Mouse (Mus musculus) kidney, embryonic 16.5 days (tissue): ENCODE results near the gene Pnpla5. TPM values are rescaled to one million over a fixed set of nuclear protein-coding genes. Genes with fewer than 3 reads are reported as not detected.

Experiments used
- ATAC-seq: fragments of 200-750 bp; cut with Nextera tagmentation; 2 replicates; pipeline ENCODE4 v1.8.0; 2017; ENCODE audit warnings: moderate TSS enrichment; ENCODE audit not compliant: low FRiP score, low TSS enrichment
- H3K27ac ChIP-seq: fragments of 300-500 bp; sonication (generic); 2 replicates; pipeline ENCODE4 v1.5.1; 2014; ENCODE audit warnings: low read length
- H3K27me3 ChIP-seq: fragments of 300-500 bp; sonication (generic); 2 replicates; pipeline ENCODE4 v1.6.1; 2014; ENCODE audit warnings: low read length, control low read depth, mixed read lengths; ENCODE audit not compliant: insufficient read depth
- H3K36me3 ChIP-seq: fragments of 300-500 bp; sonication (generic); 2 replicates; pipeline ENCODE4 v1.6.1; 2014; ENCODE audit warnings: low read length, control low read depth, mixed read lengths; ENCODE audit not compliant: insufficient read depth
- H3K4me1 ChIP-seq: fragments of 300-500 bp; sonication (generic); 2 replicates; pipeline ENCODE4 v1.6.1; 2014; ENCODE audit warnings: low read length, control low read depth, mixed read lengths; ENCODE audit not compliant: insufficient read depth
- H3K4me2 ChIP-seq: fragments of 300-500 bp; sonication (generic); replicated peaks from 2 replicates; pipeline ENCODE4 v1.6.1; 2014; ENCODE audit warnings: low read depth, low read length
- H3K4me3 ChIP-seq: fragments of 300-500 bp; sonication (generic); 2 replicates; pipeline ENCODE4 v1.5.1; 2014; ENCODE audit warnings: mild to moderate bottlenecking, low read length
- H3K9ac ChIP-seq: fragments of 300-500 bp; sonication (generic); replicated peaks from 2 replicates; pipeline ENCODE4 v1.6.1; 2014; ENCODE audit warnings: low read length
- H3K9me3 ChIP-seq: fragments of 300-500 bp; sonication (generic); 2 replicates; pipeline ENCODE4 v1.6.1; 2016; ENCODE audit warnings: low read length, control low read depth
- WGBS: fragments of 180-500 bp; shearing (Covaris S2); extraction: QIAGEN DNeasy Blood & Tissue Kit; methylation state at CpG from one replicate; pipeline ENCODE4 v1.1.7; 2014; 5-methylcytosine and 5-hydroxymethylcytosine counted together
- polyA plus RNA-seq: library from polyadenylated mRNA; unstranded; fragments of >200 nt; fragmentation: Nextera tagmentation; extraction: Ambion mirVana; gene quantifications from 2 replicates; pipeline ENCODE4 v1.2.1, GENCODE M21; 2015

The Pnpla5 gene
- polyA plus RNA-seq, 1 experiment from 2014 or later = not detected

- 47% methylated on average over 3 of the region's 3 CpGs for WGBS
- no peak for ATAC-seq
- no peak overlapping the region for H3K4me2 ChIP-seq
- no peak overlapping the region for H3K4me3 ChIP-seq
- H3K4me1 ChIP-seq = no peaks in the 10 kb centered on the region
- H3K9me3 ChIP-seq = peaks cover 4% of the 10 kb centered on the region; the same call in 1 of the 2 replicates
- H3K27ac ChIP-seq = no peak overlapping the region
- H3K36me3 ChIP-seq = no peaks in the 10 kb centered on the region
- H3K27me3 ChIP-seq = no peaks in the 10 kb centered on the region
- H3K9ac ChIP-seq = no peak overlapping the region
Observed at GRCm38 (mm10) chr15:84140109-84140508, 17.1 kb upstream of the Pnpla5 start.

GRCm38 (mm10) chr15:84139592-84140005 is 16.6 kb upstream of the Pnpla5 start:
- H3K4me2 ChIP-seq = no peak overlapping the region
- no peaks in the 10 kb centered on the region for H3K4me1 ChIP-seq
- H3K9ac ChIP-seq = no peak overlapping the region
- WGBS = 80% methylated on average over 5 of the region's 5 CpGs
- no peak overlapping the region for H3K4me3 ChIP-seq
- H3K9me3 ChIP-seq = peaks cover 4% of the 10 kb centered on the region; the same call in 1 of the 2 replicates
- no peaks in the 10 kb centered on the region for H3K36me3 ChIP-seq
- no peak for ATAC-seq
- no peaks in the 10 kb centered on the region for H3K27me3 ChIP-seq
- H3K27ac ChIP-seq = no peak overlapping the region

GRCm38 (mm10) chr15:84136473-84137415 is 13.8 kb upstream of the Pnpla5 start:
- H3K9me3 ChIP-seq = peaks cover 4% of the 10 kb centered on the region; the same call in 1 of the 2 replicates
- no peaks in the 10 kb centered on the region for H3K36me3 ChIP-seq
- H3K4me1 ChIP-seq = no peaks in the 10 kb centered on the region
- no peak overlapping the region for H3K4me2 ChIP-seq
- no peak for ATAC-seq
- H3K9ac ChIP-seq = no peak overlapping the region
- no peak overlapping the region for H3K27ac ChIP-seq
- 53% methylated on average over 12 of the region's 12 CpGs for WGBS
- H3K4me3 ChIP-seq = no peak overlapping the region
- H3K27me3 ChIP-seq = no peaks in the 10 kb centered on the region

GRCm38 (mm10) chr15:84135472-84135871 is 12.5 kb upstream of the Pnpla5 start:
- Histone ChIP-seq H3K9ac (no peak overlapping the region), H3K4me3 (no peak overlapping the region), H3K36me3 (no peaks in the 10 kb centered on the region), H3K9me3 (peaks cover 4% of the 10 kb centered on the region; the same call in 1 of the 2 replicates), H3K27me3 (no peaks in the 10 kb centered on the region), H3K4me2 (no peak overlapping the region), H3K4me1 (no peaks in the 10 kb centered on the region), H3K27ac (no peak overlapping the region)
- ATAC-seq = no peak
- 86% methylated on average over 5 of the region's 5 CpGs for WGBS

GRCm38 (mm10) chr15:84133440-84133839 is 10.5 kb upstream of the Pnpla5 start:
- Histone ChIP-seq H3K27me3 (no peaks in the 10 kb centered on the region), H3K4me1 (no peaks in the 10 kb centered on the region), H3K36me3 (no peaks in the 10 kb centered on the region), H3K4me3 (no peak overlapping the region), H3K9ac (no peak overlapping the region), H3K27ac (no peak overlapping the region), H3K9me3 (peaks cover 4% of the 10 kb centered on the region; the same call in 1 of the 2 replicates), H3K4me2 (no peak overlapping the region)
- ATAC-seq = no peak
- 60% methylated on average over 4 of the region's 4 CpGs for WGBS

- H3K27ac ChIP-seq = no peak overlapping the region
- H3K27me3 ChIP-seq = no peaks in the 10 kb centered on the region
- peaks cover 4% of the 10 kb centered on the region; the same call in 1 of the 2 replicates for H3K9me3 ChIP-seq
- H3K36me3 ChIP-seq = no peaks in the 10 kb centered on the region
- H3K4me2 ChIP-seq = no peak overlapping the region
- H3K9ac ChIP-seq = no peak overlapping the region
- no peaks in the 10 kb centered on the region for H3K4me1 ChIP-seq
- ATAC-seq = no peak
- WGBS = 87% methylated on average over 7 of the region's 7 CpGs
- no peak overlapping the region for H3K4me3 ChIP-seq
Observed at GRCm38 (mm10) chr15:84131971-84132370, 9.0 kb upstream of the Pnpla5 start.

- Histone ChIP-seq H3K4me1 (no peaks in the 10 kb centered on the region), H3K27me3 (no peaks in the 10 kb centered on the region), H3K27ac (no peak overlapping the region), H3K9ac (no peak overlapping the region), H3K4me2 (no peak overlapping the region), H3K9me3 (peaks cover 4% of the 10 kb centered on the region; the same call in 1 of the 2 replicates), H3K4me3 (no peak overlapping the region), H3K36me3 (no peaks in the 10 kb centered on the region)
- ATAC-seq = no peak
- 63% methylated on average over 16 of the region's 16 CpGs for WGBS
Observed at GRCm38 (mm10) chr15:84131096-84131786, 8.3 kb upstream of the Pnpla5 start.

GRCm38 (mm10) chr15:84126871-84127270 is 3.9 kb upstream of the Pnpla5 start:
- WGBS = 37% methylated on average over 5 of the region's 5 CpGs
- no peak overlapping the region for H3K9ac ChIP-seq

GRCm38 (mm10) chr15:84126447-84126846 is 3.5 kb upstream of the Pnpla5 start:
- Histone ChIP-seq H3K9me3 (no peaks in the 10 kb centered on the region), H3K27ac (no peak overlapping the region), H3K27me3 (no peaks in the 10 kb centered on the region), H3K4me1 (no peaks in the 10 kb centered on the region), H3K9ac (no peak overlapping the region), H3K36me3 (no peaks in the 10 kb centered on the region), H3K4me2 (no peak overlapping the region), H3K4me3 (no peak overlapping the region)
- ATAC-seq = no peak
- 66% methylated on average over 4 of the region's 4 CpGs for WGBS

More at GRCm38 (mm10) chr15:84126871-84127270, 3.9 kb upstream of the Pnpla5 start:
- Histone ChIP-seq H3K27me3 (no peaks in the 10 kb centered on the region), H3K4me1 (no peaks in the 10 kb centered on the region), H3K4me3 (no peak overlapping the region), H3K36me3 (no peaks in the 10 kb centered on the region), H3K4me2 (no peak overlapping the region), H3K9me3 (no peaks in the 10 kb centered on the region), H3K27ac (no peak overlapping the region)
- no peak for ATAC-seq
